Mouse (Mus musculus) kidney, adult 9 months (tissue): Measurements from ENCODE around the gene Fam120b.
A peak's percentile ranks its signal among the peaks of the same experiment; 100 is the strongest.
"Not testable (repeated sequence)": the region's sequence is repeated elsewhere in the genome, so short reads cannot be mapped to it uniquely, and the experiment has no call there.

ENCODE experiments used
- DNase-seq: peaks from one replicate; pipeline ENCODE4 v3.0.0; 2022

Fam120b gene

DNA sequence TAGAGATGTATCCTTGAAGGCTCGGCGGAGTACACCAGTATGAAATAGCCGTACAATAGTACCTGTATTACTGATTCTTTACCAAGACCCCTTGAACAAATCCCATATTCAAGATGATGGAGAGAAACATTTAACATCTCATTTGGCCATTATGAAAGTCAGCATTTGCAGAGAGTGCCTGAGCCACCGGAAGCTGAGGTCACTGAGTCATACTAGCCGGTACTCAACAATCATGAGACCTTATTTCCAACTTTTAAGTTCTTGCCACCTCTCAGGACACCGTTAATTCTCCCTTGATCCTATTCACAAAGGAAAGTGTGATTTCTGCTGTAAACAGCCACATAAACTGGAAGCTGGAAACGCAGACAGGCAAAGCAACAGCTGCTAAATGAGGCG, 44.1 kb downstream of the Fam120b start:
- no peak for DNase-seq

- no peak for DNase-seq
These were observed 44.6 kb downstream of the Fam120b start for GRCm38 (mm10) chr17:15440463-15441121.

DNA sequence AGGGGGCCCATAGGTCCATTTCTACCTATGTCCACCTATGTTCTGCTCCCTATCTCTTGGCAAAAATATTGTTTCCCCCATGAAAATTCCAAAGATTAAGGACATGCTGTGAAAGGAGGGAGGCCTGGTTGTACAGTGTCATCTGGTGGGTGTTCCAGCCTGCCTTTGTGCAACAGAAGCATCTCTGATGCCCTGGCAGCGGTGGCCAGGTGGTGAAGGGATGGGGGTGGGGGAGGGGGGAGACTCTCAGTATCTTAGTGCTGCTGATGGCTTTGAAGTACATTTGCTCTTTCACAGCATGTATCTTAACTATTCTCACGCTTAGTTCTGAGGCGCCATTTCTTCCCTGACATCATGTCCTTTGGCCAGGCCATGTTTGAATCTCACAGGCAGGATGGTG, 49.4 kb downstream of the Fam120b start:
- no peak for DNase-seq

- no peak for DNase-seq
These were observed 51.8 kb downstream of the Fam120b start for GRCm38 (mm10) chr17:15447831-15448230.

- not testable (repeated sequence) for DNase-seq
These were observed 53.1 kb downstream of the Fam120b start for GRCm38 (mm10) chr17:15449144-15449543.

- DNase-seq = no peak
These were observed 53.6 kb downstream of the Fam120b start for GRCm38 (mm10) chr17:15449606-15450005.

- no peak for DNase-seq
These were observed 59.2 kb downstream of the Fam120b start for GRCm38 (mm10) chr17:15455203-15455602.

- no peak for DNase-seq
These were observed 60.6 kb downstream of the Fam120b start for GRCm38 (mm10) chr17:15456595-15456994.

DNA sequence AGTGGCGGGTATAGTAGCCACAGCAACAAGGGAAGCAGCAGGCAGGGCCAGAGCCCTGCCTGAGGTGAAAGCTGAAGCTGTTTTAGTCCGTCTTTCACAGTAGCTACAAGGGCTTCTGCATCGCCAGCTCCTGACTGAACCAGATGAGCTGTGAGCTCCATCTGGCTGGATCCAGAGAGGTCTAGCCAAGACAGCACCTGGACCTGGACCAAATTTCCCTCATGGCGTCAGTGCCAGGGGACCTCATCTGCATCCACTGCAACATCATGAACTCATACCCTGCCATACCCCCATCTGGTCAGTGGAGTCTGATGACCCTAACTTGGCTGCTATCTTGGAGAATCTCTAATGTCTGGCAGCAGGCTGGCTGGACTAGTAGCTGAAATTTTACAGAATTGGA, 63.8 kb downstream of the Fam120b start:
- DNase-seq = no peak

DNA sequence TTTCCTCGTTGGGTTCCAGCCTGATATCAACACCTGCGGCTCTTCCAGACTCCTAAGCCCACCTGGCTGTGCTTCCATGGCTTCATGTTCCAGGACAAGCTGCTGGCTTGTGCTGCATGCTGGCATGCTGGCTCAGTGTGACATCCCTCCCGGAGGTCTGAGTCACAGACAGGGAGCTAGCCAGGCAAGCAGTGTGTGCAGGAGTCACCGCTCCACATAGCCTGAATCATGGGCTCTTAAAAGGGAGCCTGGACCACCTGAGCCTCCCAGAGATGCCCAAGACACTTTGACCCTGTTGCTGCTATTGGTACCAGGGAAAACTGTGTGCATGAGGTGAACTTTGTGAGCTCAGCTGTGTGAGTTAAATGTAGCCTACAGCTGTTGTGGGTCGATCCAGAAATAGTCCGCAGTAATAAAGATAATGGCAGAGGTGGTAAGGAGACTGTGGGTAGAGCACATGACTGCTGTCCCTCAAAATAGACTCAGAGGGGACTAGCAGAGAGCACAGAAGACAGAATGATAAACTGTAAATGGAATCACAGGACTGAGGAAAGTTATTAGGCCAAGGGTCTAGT, 66.0 kb downstream of the Fam120b start:
- DNase-seq = no peak

DNA sequence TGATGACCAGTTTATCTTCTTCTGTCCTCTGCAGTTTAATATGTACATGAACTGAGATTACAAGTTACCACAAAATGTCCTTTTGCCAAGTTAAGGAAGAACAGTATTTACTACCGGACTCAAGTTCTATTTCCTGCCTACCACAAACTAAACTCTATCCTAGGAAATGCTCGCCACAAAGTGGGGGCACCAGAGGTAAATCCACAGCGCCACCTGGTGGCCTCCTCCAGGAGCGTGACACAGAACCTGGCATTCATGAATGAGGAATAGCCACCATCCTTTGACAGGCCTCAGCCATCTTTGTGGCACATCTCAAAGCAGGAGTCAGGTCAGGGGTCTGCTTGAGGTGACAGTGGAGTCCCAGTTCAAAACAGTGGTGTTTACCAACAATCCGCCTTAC, 71.7 kb downstream of the Fam120b start:
- peak; percentile 66 for DNase-seq

GRCm38 (mm10) chr17:15472671-15473070, 76.7 kb downstream of the Fam120b start:
- DNase-seq = no peak
